Mouse (Mus musculus) C2C12 (cell line): Measurements from ENCODE around the gene Il4i1. TPM values are rescaled to one million over a fixed set of nuclear protein-coding genes. Genes with fewer than 3 reads are reported as not detected.
A peak's percentile ranks its signal among the peaks of the same experiment; 100 is the strongest.

Source experiments
- H3K27me3 ChIP-seq: one replicate; pipeline ENCODE4 v1.6.1; 2011; ENCODE audit not compliant: control insufficient read depth, insufficient read depth, insufficient read length
- H3K36me3 ChIP-seq: one replicate; pipeline ENCODE4 v1.6.1; 2011; ENCODE audit not compliant: control insufficient read depth, insufficient read depth
- H3K4me3 ChIP-seq: one replicate; pipeline ENCODE4 v1.5.1; 2011; ENCODE audit warnings: mild to moderate bottlenecking, control low read depth; ENCODE audit not compliant: poor library complexity, insufficient read depth, severe bottlenecking
- H3K79me2 ChIP-seq: one replicate; pipeline ENCODE4 v1.6.1; 2011; ENCODE audit not compliant: control insufficient read depth, insufficient read depth
- H3K79me3 ChIP-seq: one replicate; pipeline ENCODE4 v1.6.1; 2011; ENCODE audit warnings: low read depth, control low read depth
- H3ac ChIP-seq: one replicate; pipeline ENCODE3; 2011; ENCODE audit warnings: low read depth; ENCODE audit not compliant: control insufficient read depth, insufficient read length
- CEBPB ChIP-seq: IDR thresholded peaks from one replicate; pipeline ENCODE4 v1.6.1; 2011; ENCODE audit warnings: low read depth, mild to moderate bottlenecking, control low read depth, moderate library complexity
- CTCF ChIP-seq: IDR thresholded peaks from one replicate; pipeline ENCODE4 v1.5.1; 2011; ENCODE audit not compliant: control insufficient read depth, insufficient read depth, insufficient read length
- FOSL1 ChIP-seq: IDR thresholded peaks from one replicate; pipeline ENCODE4 v1.8.0; 2011; ENCODE audit warnings: mild to moderate bottlenecking, low read length; ENCODE audit not compliant: poor library complexity, insufficient read depth, severe bottlenecking
- MAX ChIP-seq: IDR thresholded peaks from one replicate; pipeline ENCODE4 v1.6.1; 2011; ENCODE audit warnings: mild to moderate bottlenecking, control low read depth
- MYOD1 ChIP-seq: IDR thresholded peaks from one replicate; pipeline ENCODE4 v1.6.1; 2011; ENCODE audit warnings: low read depth; ENCODE audit not compliant: control insufficient read depth, insufficient read length
- MYOG ChIP-seq: IDR thresholded peaks from one replicate; pipeline ENCODE4 v1.6.1; 2011; ENCODE audit not compliant: control insufficient read depth, insufficient read length; ENCODE audit errors: extremely low read depth
- USF1 ChIP-seq: IDR thresholded peaks from one replicate; pipeline ENCODE4 v1.6.1; 2011; ENCODE audit warnings: low read depth, mild to moderate bottlenecking, control low read depth, moderate library complexity
- polyA plus RNA-seq: library from polyadenylated mRNA; unstranded; fragments of >200 nt; fragmentation: generic; extraction: Trizol; gene quantifications from one replicate; pipeline ENCODE4 v1.2.1, GENCODE M21; 2012; ENCODE audit warnings: missing spikeins

Il4i1 gene
- polyA plus RNA-seq, 1 experiment: 0.63 TPM

DNA sequence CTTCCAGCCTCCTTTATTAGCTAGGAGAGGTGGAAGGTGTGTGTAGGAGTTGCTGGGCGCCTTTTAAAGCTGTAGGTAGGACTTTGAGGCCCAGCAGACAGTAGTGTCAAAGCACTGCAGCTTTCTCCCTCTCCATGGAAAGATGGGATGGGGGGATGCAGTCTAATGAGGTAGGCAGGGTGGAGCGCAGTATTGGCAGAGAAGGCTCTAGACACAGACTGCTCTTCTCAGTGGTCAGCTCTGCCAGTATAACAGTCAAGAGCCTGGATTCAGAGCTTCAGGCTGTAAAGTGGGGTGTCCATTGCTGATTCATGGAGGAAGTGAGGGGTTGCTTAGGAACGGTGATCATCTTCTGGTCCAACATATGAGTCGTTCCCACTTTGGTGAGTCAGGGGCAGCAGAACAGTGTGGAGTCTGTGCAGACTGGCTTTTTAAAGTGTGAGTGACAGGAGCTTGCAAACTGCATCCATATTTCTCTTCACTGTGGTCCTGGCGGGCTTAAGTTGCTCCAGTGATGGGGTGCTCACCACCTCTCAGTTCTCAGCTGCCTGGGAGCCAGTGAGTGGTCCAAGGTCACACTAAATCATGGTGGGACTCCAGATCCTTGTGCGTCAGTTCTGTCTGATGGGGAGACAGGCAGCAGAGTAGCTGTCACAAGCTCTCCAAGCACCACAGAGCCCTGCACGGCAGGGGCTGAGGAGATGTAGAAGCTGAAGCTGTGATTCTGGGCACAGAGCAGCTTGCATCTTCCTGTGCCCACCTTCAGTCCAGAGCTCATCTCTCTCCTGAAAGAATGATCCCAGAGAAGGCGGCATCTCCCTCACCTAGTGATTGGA, 34.8 kb downstream of the Il4i1 start:
- H3K4me3 ChIP-seq: peak overlapping the region; percentile 82
- H3K27me3 ChIP-seq: no peaks in the 10 kb centered on the region
- peaks cover 53% of the 10 kb centered on the region for H3K79me2 ChIP-seq
- peak overlapping the region; percentile 71 for H3ac ChIP-seq
- H3K36me3 ChIP-seq: peaks cover 15% of the 10 kb centered on the region
- peaks cover 24% of the 10 kb centered on the region for H3K79me3 ChIP-seq
- TF ChIP-seq FOSL1 (no peak), CTCF (no peak), MAX (no peak)

GRCm38 (mm10) chr7:44851625-44852234, 35.5 kb downstream of the Il4i1 start:
- Histone ChIP-seq H3ac (no peak overlapping the region), H3K4me3 (no peak overlapping the region), H3K36me3 (peaks cover 9% of the 10 kb centered on the region), H3K79me3 (peaks cover 24% of the 10 kb centered on the region), H3K27me3 (no peaks in the 10 kb centered on the region), H3K79me2 (peaks cover 53% of the 10 kb centered on the region)
- TF ChIP-seq USF1 (no peak), CTCF (no peak), MYOD1 (no peak), MAX (no peak), MYOG (no peak), FOSL1 (no peak), CEBPB (no peak)

DNA sequence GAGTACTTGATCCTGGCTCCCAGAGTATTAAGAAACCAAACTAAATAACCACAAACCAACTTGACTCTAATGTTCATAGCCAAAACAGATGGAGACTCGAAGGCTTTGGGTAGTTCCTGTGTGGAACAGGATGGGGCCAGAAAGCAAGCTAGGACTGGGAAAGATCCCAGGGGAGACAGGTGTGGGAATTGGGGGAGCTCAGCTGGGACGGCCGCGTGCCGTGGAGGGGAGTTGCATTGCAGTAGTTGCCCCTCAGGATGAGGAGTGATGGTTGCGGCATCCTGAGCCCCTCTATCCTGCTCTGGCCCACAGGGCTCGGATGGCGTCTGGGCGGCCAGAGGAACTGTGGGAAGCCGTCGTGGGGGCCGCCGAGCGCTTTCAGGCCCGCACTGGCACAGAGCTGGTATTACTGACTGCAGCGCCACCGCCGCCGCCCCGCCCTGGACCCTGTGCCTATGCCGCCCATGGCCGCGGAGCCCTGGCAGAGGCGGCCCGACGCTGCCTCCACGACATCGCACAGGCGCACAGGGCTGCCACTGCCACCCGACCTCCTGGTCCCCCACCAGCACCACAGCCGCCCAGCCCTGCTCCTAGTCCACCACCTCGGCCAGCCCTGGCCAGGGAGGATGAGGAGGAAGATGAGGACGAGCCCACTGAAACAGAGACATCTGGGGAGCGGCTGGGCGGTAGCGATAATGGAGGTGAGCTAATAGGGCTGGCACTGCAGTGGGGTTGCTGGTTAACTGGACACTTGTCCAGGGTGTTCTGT, 36.3 kb downstream of the Il4i1 start:
- TF ChIP-seq MAX: no peak
- TF ChIP-seq MYOD1: no peak
- Histone ChIP-seq H3ac (no peak overlapping the region), H3K4me3 (no peak overlapping the region), H3K27me3 (no peaks in the 10 kb centered on the region), H3K79me2 (peaks cover 54% of the 10 kb centered on the region), H3K79me3 (peaks cover 23% of the 10 kb centered on the region), H3K36me3 (peaks cover 9% of the 10 kb centered on the region)

GRCm38 (mm10) chr7:44853065-44853464, 36.9 kb downstream of the Il4i1 start:
- no peaks in the 10 kb centered on the region for H3K27me3 ChIP-seq
- peaks cover 24% of the 10 kb centered on the region for H3K79me3 ChIP-seq
- H3ac ChIP-seq: no peak overlapping the region
- peaks cover 54% of the 10 kb centered on the region for H3K79me2 ChIP-seq
- H3K4me3 ChIP-seq: no peak overlapping the region
- TF ChIP-seq CTCF (no peak), FOSL1 (no peak), MYOG (no peak)
- peaks cover 9% of the 10 kb centered on the region for H3K36me3 ChIP-seq

GRCm38 (mm10) chr7:44853596-44854355, 37.6 kb downstream of the Il4i1 start:
- H3K27me3 ChIP-seq: no peaks in the 10 kb centered on the region
- H3ac ChIP-seq: peak overlapping the region; percentile 10
- H3K79me3 ChIP-seq: peaks cover 27% of the 10 kb centered on the region
- peaks cover 53% of the 10 kb centered on the region for H3K79me2 ChIP-seq
- no peak for TF ChIP-seq MYOD1
- TF ChIP-seq MAX: no peak
- TF ChIP-seq CEBPB: no peak
- TF ChIP-seq FOSL1: no peak
- no peak for TF ChIP-seq CTCF
- peak; percentile 35 for TF ChIP-seq USF1
- TF ChIP-seq MYOG: no peak
- H3K36me3 ChIP-seq: peaks cover 9% of the 10 kb centered on the region
- peak overlapping the region; percentile 18 for H3K4me3 ChIP-seq
